Mouse (Mus musculus): ENCODE results near the gene Gp1ba.

The Gp1ba gene

DNA sequence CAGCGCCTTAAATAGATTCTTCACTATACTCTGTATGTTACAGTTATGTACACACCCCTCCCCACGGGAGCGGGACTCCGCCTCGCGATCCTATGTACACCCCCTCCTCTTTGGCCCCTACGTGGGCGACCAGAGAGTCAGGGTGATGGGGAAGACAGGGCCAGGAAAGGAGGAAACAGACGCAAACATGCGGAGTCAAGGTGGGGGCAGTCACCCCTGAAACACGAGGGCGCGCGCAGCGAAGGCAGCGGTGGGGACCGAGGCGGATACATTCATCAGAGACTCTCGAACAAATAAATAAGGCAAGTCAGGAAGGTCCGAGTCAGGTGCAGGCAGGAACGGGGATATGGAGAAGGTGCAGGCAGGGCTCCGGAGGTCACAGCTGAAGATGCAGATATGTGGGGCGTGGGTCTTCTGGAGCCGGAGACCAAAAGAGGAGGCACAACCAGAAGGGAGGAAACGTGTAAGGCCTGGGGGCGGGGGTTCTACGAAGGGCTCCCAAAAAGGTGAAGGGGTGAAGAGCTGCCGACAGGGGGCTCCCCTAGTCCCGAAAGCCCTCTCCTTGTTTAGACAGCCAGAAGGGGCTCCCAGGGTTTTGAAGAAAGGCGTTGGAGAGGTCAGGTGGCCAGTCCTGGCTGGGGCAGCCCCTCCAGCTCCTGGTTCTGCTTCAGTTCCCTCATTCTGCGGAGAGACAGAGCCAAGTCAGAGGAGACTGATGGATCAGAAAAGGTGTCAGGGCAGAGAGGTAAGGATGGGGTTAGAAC, 30.8 kb downstream of the Gp1ba start:
- peak; percentile 94 for DNase-seq (ENCODE audit: low read depth, low spot score)

DNA sequence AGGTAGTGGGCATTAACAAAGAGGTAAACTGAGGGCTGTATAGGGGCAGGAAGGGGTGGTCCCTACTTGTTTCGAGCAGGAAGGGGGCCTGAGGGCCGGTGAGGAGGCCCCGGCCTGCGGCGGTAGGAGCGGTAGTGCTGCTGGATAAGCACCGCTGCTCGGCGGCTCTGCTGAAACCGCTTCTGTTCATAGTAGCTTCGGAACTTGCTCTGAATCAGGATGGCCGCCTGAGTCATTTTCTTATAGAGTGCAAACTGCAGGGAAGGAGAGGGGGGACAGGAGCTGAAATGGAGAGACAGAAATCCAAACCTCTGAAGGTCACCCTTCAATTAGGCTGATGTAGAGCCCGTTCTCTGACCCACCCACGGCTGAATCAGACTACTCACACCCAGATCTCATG, 31.6 kb downstream of the Gp1ba start:
- no peak for DNase-seq (ENCODE audit: low read depth, low spot score)

DNA sequence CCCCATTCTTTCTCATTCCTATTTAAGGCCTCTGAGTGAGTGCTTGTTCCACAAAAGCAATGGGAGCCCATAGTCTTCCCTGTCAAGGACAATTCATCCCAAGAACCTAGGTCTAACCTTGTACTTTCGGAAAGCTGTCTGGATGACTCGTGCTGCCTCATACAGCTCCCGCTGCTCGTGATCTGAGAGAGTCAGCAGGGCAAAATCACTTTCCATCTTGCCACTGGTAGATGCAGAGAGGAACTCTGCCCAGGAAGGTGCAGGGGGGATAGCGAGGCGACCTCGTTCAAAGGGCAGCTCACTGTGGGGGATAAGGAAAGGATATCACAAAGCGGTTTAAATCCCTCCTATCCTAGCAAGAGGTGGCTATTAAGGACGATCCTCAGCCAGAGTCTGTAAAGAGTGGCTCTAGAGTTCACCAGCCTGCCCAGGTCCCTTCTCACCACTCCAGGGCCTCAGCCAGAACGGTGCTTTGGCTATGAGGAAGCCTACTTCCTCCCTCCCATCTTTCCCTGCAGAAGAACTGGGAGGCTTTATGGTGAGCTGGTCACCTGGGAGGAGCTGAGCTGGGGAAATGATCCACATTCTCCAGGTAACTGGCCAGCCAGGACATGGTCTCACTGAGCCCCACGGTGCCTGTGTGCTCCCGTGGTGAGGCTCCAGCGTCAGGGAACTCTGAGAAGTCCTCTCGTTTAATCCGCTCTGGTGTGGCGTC, 32.6 kb downstream of the Gp1ba start:
- no peak for DNase-seq (ENCODE audit: low read depth, low spot score)

DNA sequence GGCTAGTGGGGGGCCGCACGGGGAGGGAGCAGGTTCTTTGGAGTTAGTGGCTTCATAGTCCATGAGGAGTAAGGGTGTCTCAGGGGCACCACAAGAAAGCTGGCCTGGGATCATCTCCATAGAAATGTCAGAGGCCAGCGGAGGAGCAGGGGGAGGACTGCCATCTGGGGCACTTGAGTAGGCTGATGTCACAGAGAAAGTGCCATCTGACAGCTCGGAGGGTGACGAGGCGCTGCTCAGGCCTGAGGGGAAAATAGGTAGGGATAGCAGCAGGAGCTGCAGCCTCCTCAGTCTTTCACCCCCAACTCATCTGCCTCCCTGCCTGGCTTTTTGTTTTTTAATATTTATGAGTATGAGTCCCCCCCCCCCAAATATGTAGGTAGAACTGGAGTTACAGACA, 35.1 kb downstream of the Gp1ba start:
- no peak for DNase-seq (ENCODE audit: low read depth, low spot score)

DNA sequence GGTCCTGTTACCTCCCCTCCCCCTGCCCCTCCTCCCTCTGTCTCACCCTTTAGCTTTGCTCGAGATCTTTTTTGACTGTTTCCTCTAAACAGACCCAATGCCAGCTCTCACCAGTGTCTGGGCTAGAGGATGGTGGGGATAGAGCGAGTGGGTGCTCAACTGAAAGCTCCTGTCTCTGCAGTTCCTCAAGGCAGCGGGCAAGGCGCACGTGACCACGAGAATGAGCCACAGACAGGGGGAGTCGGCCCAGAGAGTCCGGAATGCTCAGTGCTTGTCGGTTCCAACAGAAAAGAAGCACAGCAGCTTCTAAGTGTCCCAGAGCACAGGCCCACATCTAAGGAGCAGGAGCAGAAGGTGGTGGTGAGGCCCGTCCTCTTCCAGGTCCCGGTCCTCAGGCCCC, 35.6 kb downstream of the Gp1ba start:
- no peak for DNase-seq (ENCODE audit: low read depth, low spot score)

DNA sequence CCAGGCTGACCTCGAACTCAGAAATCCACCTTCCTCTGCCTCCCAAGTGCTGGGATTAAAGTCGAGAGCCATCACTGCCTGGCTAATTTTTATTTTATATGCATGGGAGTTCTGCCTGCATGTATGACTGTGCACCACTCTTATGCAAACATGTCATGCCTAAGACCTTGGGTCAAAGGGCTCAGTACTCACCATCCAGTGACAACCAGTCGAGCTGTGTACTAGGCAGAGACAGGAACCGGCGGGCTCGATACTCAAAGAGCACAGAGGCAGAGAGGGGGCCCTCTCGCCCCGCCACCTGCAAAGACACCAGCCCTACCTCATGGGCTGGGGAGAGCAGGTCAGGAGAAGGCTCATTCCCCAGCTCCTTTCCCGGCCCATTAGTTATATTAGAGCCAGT, 39.2 kb downstream of the Gp1ba start:
- DNase-seq (ENCODE audit: low read depth, low spot score), result no peak

DNA sequence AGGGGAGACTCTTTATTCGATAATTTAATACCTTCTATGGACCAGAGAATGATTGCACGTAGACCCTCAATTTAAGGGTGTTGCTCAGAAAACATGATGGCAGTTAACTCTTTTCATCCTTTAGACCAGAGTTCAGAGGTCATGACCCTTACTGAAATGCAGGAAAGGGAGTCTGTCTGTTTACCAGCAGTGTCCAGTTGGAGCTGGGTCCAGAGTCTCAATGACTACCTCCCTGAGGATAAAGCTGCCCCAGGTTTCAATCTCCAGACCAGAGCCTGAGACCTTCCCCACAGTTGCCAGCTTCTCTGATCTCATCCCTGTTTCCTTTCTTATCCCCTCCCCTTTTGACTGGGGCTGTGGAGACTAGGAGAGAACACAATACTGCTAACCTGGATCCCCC, 39.7 kb downstream of the Gp1ba start:
- no peak for DNase-seq (ENCODE audit: low read depth, low spot score)

DNA sequence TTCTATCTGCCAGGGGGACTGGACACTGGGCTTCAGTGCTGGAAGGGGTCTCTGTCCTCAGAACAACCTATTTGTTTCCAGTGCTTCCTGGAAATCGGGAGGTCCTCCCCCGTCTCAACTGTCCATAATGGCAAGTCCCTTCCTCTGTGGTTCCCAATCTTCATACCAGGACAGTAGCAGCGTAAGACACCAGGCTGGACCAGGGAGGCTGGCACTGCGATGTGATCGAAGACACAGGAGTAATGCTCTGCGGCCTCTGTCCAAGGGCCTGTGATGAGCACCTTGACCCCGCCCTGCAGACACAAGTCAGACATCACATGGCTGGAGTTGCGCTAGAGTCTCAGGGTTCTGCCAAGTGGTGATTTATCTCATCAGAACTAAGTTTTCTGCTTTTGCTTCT, 40.4 kb downstream of the Gp1ba start:
- DNase-seq (ENCODE audit: low read depth, low spot score), result no peak

DNA sequence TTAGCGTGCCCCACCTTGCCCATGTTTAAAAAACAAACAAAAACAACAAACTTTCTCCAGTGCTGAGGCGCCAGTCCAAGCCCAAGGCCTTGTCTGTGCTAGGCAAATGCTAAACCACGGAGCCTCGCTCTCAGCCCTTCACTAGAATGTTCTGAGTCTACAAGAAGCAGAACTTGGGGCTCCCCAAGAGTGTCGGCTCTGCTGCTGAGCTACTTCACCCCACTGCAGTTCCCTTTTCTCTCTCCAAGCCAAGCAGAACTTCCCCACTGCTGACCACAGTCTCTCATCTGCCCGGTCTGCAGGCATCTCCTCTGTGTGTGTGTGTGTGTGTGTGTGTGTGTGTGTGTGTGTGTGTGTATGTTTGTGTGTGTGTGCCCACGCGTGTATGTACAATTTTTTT, 41.0 kb downstream of the Gp1ba start:
- no peak for DNase-seq (ENCODE audit: low read depth, low spot score)

DNA sequence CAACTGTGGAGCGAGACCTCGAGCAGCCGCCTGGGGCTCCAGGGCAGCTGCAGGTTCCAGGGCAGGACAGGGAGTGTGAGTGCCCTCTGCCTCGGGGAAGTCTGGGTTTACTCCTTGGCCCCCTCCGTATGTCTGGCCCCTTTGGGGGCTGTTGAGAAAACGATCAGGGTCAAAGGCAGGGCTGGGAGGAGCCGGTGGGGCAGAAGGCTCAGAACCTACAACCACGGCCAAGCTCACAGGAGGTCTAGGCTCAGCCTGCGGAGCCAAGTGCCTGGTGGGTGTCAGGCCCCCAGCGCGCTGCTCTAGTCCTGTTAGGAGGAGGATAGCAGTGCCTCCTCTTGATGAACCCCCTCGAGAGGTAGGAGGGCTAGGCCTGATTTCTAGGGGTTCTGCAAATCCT, 42.2 kb downstream of the Gp1ba start:
- DNase-seq (ENCODE audit: low read depth, low spot score), result no peak

DNA sequence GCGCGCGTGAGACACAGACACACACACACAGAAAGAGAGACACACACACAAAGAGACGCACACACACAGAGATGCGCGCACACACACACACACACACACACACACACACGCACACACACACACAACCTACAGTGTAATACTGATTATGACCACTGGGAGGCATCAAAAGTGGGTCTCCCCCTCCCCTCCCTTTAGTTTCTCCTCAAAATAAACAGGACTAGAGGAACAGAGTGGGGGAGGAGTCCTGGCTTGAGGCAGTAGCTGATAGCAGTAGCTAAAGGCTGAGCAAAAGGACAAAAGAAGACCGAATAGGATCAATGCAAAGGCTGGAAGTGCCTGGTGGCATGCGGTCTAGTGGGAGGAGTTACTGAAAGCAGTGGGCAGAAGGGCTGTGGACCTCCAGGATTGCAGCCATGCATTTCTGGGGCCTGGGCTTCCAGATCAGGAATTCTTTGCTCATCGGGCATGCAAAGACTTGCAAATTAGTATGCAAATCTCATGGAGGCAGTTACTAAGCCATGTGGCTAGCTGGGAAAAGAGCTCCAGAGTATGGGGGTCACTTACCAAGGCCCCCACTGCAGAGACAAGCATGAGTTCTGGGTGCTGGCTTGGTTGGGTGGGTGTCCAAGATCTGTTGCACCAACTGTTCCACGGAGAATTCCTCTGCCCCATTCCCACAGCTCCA, 43.1 kb downstream of the Gp1ba start:
- peak; percentile 93 for DNase-seq (ENCODE audit: low read depth, low spot score)

DNA sequence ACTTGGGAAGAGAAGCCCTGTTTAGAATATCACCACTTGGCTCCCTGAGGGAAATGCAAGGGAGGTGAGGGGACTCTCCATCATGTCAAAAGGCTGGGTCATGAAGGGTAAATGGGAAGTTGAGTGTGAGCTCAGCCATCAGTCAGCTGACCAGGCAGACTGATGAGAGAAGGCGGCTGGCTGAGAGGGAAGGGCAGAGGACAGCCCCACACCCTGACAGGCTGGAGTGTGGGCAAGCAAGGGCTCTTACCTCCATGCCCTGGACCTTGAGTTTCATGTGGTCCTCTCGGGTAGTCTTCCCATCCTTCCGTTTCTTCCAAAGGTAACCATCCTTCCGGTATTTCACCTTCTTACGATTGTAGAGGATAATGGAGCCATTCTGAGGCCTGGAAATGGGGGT, 44.7 kb downstream of the Gp1ba start:
- DNase-seq (ENCODE audit: low read depth, low spot score), result no peak

DNA sequence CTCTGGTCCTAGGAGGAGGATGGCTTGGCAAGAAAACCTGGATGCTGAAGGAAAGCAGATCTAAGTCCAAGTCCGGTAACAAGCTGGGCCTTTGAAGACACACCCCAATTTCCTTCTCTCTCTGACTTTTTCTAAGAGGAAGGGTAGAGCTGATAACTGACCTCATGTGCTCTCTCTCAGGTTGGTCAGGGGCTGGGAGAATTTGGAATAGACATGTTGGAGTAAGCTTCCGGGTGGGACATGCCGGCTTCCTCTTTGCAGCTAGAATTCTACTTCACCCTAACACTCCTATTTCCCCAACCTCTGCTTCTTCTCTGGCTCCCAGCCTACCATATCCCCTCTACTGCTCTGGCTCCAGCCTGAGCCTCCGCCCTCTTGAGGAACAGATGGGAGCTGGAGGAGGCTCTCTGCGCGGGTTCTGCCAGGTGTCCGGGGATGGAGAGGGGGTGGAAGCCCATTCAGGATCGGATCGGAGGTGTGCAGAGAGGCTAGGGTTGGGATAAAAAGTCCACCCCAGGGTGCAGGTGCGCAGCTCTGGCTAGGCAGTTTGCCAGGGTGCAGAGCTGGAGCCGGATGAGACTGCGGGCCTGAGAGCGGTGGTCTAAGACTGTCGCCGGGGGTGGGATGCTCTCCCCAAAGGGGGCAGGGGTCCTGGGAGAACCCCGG, 48.1 kb downstream of the Gp1ba start:
- DNase-seq (ENCODE audit: low read depth, low spot score), result peak; percentile 60

DNA sequence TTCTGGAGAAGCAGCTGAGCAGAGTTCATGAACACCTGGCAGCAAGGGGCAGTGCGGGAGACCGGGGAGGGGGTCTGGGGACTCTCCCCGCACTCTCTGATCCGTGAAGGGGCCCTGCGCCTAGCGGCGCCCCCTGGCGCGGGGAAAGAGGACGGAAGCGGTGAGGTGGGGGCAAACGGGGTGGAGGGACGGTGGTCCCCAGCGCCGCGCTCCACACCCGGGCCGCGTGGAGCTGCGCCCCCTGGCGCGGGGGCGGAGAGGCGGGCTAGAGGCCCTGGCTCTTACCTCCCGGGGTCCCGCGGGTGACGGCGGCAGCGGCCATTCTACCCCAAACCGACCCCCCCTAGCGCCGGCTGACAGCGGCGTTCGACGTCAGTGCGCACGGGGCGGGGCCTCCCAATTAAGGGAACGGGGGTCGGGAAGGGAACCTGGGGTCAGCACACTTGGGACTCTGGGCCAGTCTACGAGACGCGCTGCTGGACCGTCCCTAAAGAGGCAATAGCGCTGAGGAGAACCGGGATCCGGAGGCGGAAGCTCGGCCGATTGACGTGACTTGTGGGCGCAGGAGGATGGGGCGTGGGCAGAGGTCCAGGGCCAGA, 48.8 kb downstream of the Gp1ba start, which contains the start of gene Camta2:
Gene Camta2, minus strand, starts transcription at position 505 of the 599 bp plus-strand sequence.
- DNase-seq (ENCODE audit: low read depth, low spot score), result peak; percentile 68

DNA sequence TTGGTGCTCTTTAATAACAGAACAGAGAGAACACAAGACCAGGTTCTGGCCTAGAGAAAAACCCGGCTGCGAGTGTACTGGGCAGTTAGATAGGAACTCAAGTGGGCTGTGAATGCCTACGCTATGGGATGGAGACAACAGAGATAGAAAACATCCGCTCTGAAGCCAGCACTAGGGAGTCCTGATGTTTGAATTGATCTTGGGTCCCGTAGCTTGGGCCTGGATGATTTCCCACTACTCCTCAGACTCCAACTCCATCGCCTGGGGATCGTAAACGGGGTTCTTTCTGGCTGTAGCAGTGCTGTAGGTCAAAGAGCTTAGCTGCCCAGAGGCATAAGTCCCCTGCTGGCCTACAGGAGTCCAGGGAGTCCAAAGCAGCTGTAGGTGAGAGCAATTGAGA, 49.5 kb downstream of the Gp1ba start:
- no peak for DNase-seq (ENCODE audit: low read depth, low spot score)

DNA sequence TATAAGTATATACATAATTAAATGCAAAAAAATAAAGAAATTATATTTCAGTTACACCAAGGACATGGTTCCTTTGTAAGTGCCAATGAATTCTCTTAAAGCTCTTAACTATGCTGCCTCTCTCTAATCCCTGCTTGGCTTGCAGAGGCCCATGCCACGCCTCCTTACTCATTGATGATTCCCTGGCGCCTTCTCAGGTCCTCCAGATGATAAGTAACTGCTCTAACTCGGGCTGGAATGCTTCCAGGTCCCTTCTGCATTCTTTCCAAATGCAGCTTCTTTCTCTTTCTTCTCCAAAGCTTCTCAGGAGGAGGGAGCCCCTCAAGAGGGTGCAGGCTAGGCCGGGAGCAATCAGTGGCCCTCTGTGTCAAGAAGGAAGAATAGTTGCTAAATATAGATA, 50.7 kb downstream of the Gp1ba start:
- no peak for DNase-seq (ENCODE audit: low read depth, low spot score)
